Mouse (Mus musculus) stomach, postnatal 0 days (tissue): Measurements from ENCODE around the gene Sema3f. TPM values are rescaled to one million over a fixed set of nuclear protein-coding genes. Genes with fewer than 3 reads are reported as not detected.

Experiments
- ATAC-seq: fragments of 200-750 bp; cut with Nextera tagmentation; 2 replicates; pipeline ENCODE4 v1.8.0; 2017; ENCODE audit not compliant: low FRiP score, low TSS enrichment
- DNase-seq: peaks from one replicate; pipeline ENCODE4 v3.0.0-alpha.2; 2016; ENCODE audit warnings: low spot score
- H3K27ac ChIP-seq: fragments of 300-500 bp; sonication (generic); replicated peaks from 2 replicates; pipeline ENCODE4 v1.5.1; 2014; ENCODE audit warnings: mild to moderate bottlenecking, control low read depth
- H3K27me3 ChIP-seq: fragments of 300-500 bp; sonication (generic); 2 replicates; pipeline ENCODE4 v1.6.1; 2014; ENCODE audit warnings: low read length; ENCODE audit not compliant: control insufficient read depth, insufficient read depth
- H3K36me3 ChIP-seq: fragments of 300-500 bp; sonication (generic); 2 replicates; pipeline ENCODE4 v1.6.1; 2014; ENCODE audit warnings: low read length, mixed read lengths; ENCODE audit not compliant: control insufficient read depth, insufficient read depth
- H3K4me1 ChIP-seq: fragments of 300-500 bp; sonication (generic); replicated peaks from 2 replicates; pipeline ENCODE4 v1.6.1; 2014; ENCODE audit warnings: antibody characterized with exemption; ENCODE audit not compliant: control insufficient read depth, insufficient read depth
- H3K4me2 ChIP-seq: fragments of 300-500 bp; sonication (generic); replicated peaks from 2 replicates; pipeline ENCODE4 v1.6.1; 2014; ENCODE audit warnings: low read depth, mild to moderate bottlenecking, control low read depth, moderate library complexity
- H3K4me3 ChIP-seq: fragments of 300-500 bp; sonication (generic); 2 replicates; pipeline ENCODE4 v1.5.1; 2014; ENCODE audit warnings: low read depth, low read length, control low read depth
- H3K9ac ChIP-seq: fragments of 300-500 bp; sonication (generic); 2 replicates; pipeline ENCODE4 v1.6.1; 2014; ENCODE audit warnings: mild to moderate bottlenecking, low read length, control low read depth, mixed read lengths
- H3K9me3 ChIP-seq: fragments of 300-500 bp; sonication (generic); 2 replicates; pipeline ENCODE4 v1.6.1; 2016; ENCODE audit warnings: low read length; ENCODE audit not compliant: control insufficient read depth
- CTCF ChIP-seq: IDR thresholded peaks from 2 replicates; pipeline ENCODE4 v1.5.1; 2016; ENCODE audit warnings: antibody characterized with exemption, low read depth, mild to moderate bottlenecking, moderate library complexity
- EP300 ChIP-seq: optimal IDR thresholded peaks from 2 replicates; pipeline ENCODE3; 2016; ENCODE audit warnings: antibody characterized with exemption
- WGBS: fragments of 180-500 bp; shearing (Covaris S2); extraction: QIAGEN DNeasy Blood & Tissue Kit; methylation state at CpG from one replicate; pipeline ENCODE4 v1.1.7; 2014; 5-methylcytosine and 5-hydroxymethylcytosine counted together
- polyA plus RNA-seq: library from polyadenylated mRNA; unstranded; fragments of >200 nt; fragmentation: Nextera tagmentation; extraction: Ambion mirVana; gene quantifications from 2 replicates; pipeline ENCODE4 v1.2.1, GENCODE M21; 2015

Sema3f gene
- polyA plus RNA-seq, 1 experiment from 2014 or later, result 11.7 TPM

- no peak for DNase-seq
Measured at GRCm38 (mm10) chr9:107723292-107723691, 13.0 kb upstream of the Sema3f start.

DNA sequence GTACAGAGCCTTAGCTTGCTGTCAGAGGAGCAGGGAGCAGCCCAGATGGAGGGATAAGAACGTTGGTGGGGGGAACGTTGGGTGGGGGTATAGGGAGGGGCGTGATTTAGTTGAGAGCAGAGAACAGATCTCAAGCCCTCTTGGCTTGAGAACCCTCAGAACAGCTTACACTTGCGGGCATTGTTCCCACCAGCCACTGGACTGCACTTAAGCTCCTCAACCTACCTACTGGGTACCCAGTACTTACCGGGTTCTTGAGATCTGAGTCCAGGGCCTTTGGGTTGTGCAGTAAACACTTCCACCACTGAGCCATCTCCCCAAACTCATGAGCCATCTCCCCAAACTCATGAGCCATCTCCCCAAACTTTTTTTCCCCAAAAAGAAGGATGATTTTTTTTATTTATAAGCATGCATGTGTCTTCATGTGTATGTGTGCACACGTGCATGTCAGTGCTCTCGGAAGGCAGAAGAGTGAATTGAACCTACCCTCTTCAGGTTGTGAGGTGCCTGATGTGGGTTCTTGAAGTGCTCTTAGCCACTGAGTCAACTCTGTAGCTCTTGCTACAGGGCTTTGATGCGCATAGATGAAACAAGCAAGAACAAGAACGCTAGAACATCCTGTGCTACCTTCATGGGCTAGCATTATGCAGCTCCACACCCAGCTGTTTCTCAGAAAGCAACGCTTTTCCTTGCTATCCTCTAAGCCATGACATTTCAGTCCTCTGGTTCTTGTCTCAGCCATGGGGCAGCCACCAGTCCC, 8.7 kb upstream of the Sema3f start:
- Histone ChIP-seq H3K4me3 (no peak overlapping the region), H3K27ac (peak overlapping the region; percentile 30; the same call in 1 of the 2 replicates), H3K27me3 (no peaks in the 10 kb centered on the region), H3K4me1 (peaks cover 30% of the 10 kb centered on the region), H3K4me2 (no peak overlapping the region), H3K9me3 (no peaks in the 10 kb centered on the region), H3K36me3 (no peaks in the 10 kb centered on the region), H3K9ac (no peak overlapping the region)
- ATAC-seq (no peak), DNase-seq (no peak)
- TF ChIP-seq CTCF, result no peak
- TF ChIP-seq EP300, result no peak
- 67% methylated on average over 10 of the region's 10 CpGs for WGBS

More at GRCm38 (mm10) chr9:107723292-107723691, 13.0 kb upstream of the Sema3f start:
- peak overlapping the region; percentile 34; the same call in 1 of the 2 replicates for H3K4me2 ChIP-seq
- H3K9ac ChIP-seq, result no peak overlapping the region
- no peak; the same call in 1 of the 2 replicates for TF ChIP-seq CTCF
- no peak for TF ChIP-seq EP300
- H3K27ac ChIP-seq, result no peak overlapping the region
- no peaks in the 10 kb centered on the region for H3K36me3 ChIP-seq
- ATAC-seq, result peak; percentile 33; the same call in 1 of the 2 replicates
- H3K4me3 ChIP-seq, result no peak overlapping the region
- no peaks in the 10 kb centered on the region for H3K27me3 ChIP-seq
- 32% methylated on average over 6 of the region's 6 CpGs for WGBS
- peaks cover 7% of the 10 kb centered on the region; the same call in 1 of the 2 replicates for H3K4me1 ChIP-seq
- no peaks in the 10 kb centered on the region for H3K9me3 ChIP-seq

GRCm38 (mm10) chr9:107716951-107717350, 6.7 kb upstream of the Sema3f start:
- Histone ChIP-seq H3K36me3 (no peaks in the 10 kb centered on the region), H3K4me3 (no peak overlapping the region), H3K27me3 (no peaks in the 10 kb centered on the region), H3K9me3 (no peaks in the 10 kb centered on the region), H3K4me1 (peaks cover 24% of the 10 kb centered on the region), H3K9ac (0 out of 2 replicates have a peak overlapping the region, but pooled peaks have one; percentile 18), H3K4me2 (no peak overlapping the region), H3K27ac (peak overlapping the region; percentile 53)
- TF ChIP-seq CTCF, result no peak
- no peak for TF ChIP-seq EP300
- no peak for DNase-seq
- 45% methylated on average over 6 of the region's 6 CpGs for WGBS
- ATAC-seq, result no peak

DNA sequence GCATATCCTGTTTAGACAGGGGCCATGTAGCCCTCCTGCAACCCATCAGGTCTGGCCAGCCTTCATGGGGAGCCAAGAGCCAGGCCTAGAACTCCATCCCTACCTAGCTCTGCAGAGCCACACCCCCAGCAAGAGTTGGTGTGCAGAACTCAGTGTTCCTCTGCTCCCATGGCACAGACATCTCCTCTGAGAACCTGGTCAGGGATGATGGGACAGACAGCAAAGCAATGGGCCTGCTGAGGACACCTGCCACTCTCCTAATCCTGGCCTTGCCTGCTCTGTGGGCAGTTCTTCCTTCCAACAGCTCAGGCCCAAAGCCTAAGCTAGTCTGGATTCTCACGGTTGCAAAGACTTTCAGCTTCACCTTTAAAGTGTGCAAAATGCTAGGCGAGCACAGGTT, 5.4 kb upstream of the Sema3f start:
- Histone ChIP-seq H3K4me2 (no peak overlapping the region), H3K27ac (peak overlapping the region; percentile 36; the same call in 1 of the 2 replicates), H3K4me3 (no peak overlapping the region), H3K9me3 (no peaks in the 10 kb centered on the region), H3K27me3 (no peaks in the 10 kb centered on the region), H3K36me3 (no peaks in the 10 kb centered on the region), H3K4me1 (peaks cover 24% of the 10 kb centered on the region), H3K9ac (no peak overlapping the region)
- 88% methylated on average over 2 of the region's 2 CpGs for WGBS
- no peak for ATAC-seq
- TF ChIP-seq CTCF (no peak), EP300 (no peak)
- DNase-seq, result no peak

GRCm38 (mm10) chr9:107714221-107714952, 4.1 kb upstream of the Sema3f start:
- Histone ChIP-seq H3K27ac (peak overlapping the region; percentile 84), H3K9me3 (no peaks in the 10 kb centered on the region), H3K27me3 (no peaks in the 10 kb centered on the region), H3K36me3 (no peaks in the 10 kb centered on the region), H3K4me3 (no peak overlapping the region), H3K4me1 (peaks cover 26% of the 10 kb centered on the region), H3K9ac (peak overlapping the region; percentile 27; the same call in 1 of the 2 replicates), H3K4me2 (peak overlapping the region; percentile 20)
- WGBS, result 14% methylated on average over 12 of the region's 12 CpGs
- peak; percentile 51 for ATAC-seq
- TF ChIP-seq CTCF (peak; percentile 20; the same call in 1 of the 2 replicates), EP300 (peak; percentile 84)
- peak; percentile 85 for DNase-seq
